In genomic region chr10:99113533-99113932, GRCm38 (mm10) we compare ENCODE assay signal across 21 mouse cellular contexts. TPM values are rescaled to one million over a fixed set of nuclear protein-coding genes. Genes with fewer than 3 reads are reported as not detected.
"Had no signal": no experiment of that assay in that cellular context is flagged by ENCODE, and none has a peak within 500 bp of the region (broad histone marks: within the 10 kb centered on the region; RNA-seq: fewer than 3 reads in every experiment).

No protein-coding gene starts in this region.

- H3K4me2 ChIP-seq: limb, embryonic 12.5 days; liver, embryonic 13.5 days; lung, embryonic 15.5 days; midbrain, embryonic 11.5 days; midbrain, embryonic 15.5 days; neural tube, embryonic 12.5 days had no signal

- H3K27me3 ChIP-seq: limb, embryonic 12.5 days; liver, embryonic 13.5 days; lung, embryonic 15.5 days; megakaryocyte, embryonic 14.5 days; midbrain, embryonic 15.5 days; neural tube, embryonic 12.5 days had no signal

- DNase-seq: kidney, postnatal 10 days; liver; liver, embryonic 13.5 days; liver, postnatal 0 days; lung, postnatal 14 days; spleen, adult 18-20 months; thymus, adult 18-20 months; thymus, postnatal 14 days had no signal

- H3K9me3 ChIP-seq: limb, embryonic 12.5 days; liver, embryonic 13.5 days; lung, embryonic 15.5 days; midbrain, embryonic 15.5 days; neural tube, embryonic 12.5 days had no signal

- H3K9ac ChIP-seq: limb, embryonic 12.5 days; liver, embryonic 13.5 days; liver, postnatal 0 days; lung, embryonic 15.5 days; midbrain, embryonic 15.5 days; neural tube, embryonic 12.5 days had no signal

- H3K27ac ChIP-seq: limb, embryonic 12.5 days; liver, embryonic 13.5 days; macrophage; midbrain, embryonic 15.5 days; neural tube, embryonic 12.5 days had no signal

- ATAC-seq: liver, postnatal 0 days; midbrain, embryonic 15.5 days had no signal

- H3K4me3 ChIP-seq: limb, embryonic 12.5 days; liver, embryonic 13.5 days; lung, embryonic 15.5 days; megakaryocyte, embryonic 14.5 days; midbrain, embryonic 15.5 days; neural tube, embryonic 12.5 days had no signal

RNA-seq across cellular contexts. Expression of gene Phxr2, which starts 12.6 kb away (rescaled TPM):
- total RNA-seq: layer of hippocampus, postnatal 25 days; left cerebral cortex, adult 8-10 months; left cerebral cortex, postnatal 25 days; monocyte, adult 5-6 weeks had no signal
- polyA plus RNA-seq: kidney, embryonic 14.5 days; large intestine, adult 2 months; liver, embryonic 13.5 days; liver, postnatal 0 days; lung, embryonic 15.5 days; macrophage; midbrain, embryonic 11.5 days; midbrain, embryonic 15.5 days had no signal
